Mouse (Mus musculus) heart, postnatal 10 days (tissue): Measurements from ENCODE around the gene Rapgef3. TPM values are rescaled to one million over a fixed set of nuclear protein-coding genes. Genes with fewer than 3 reads are reported as not detected.

Experiments used
- DNase-seq, 2 experiments: peaks; one replicate each; pipeline ENCODE4 v3.0.0; 2021
- intact Hi-C: fragments of 180-260 bp; cut with DNase I; formaldehyde crosslinking; loops from one replicate; pipeline ENCODE4 v1.15.1; 2025
- total RNA-seq, 2 experiments: library from RNA; stranded (reverse); gene quantifications; 2 replicates each; pipeline ENCODE4 v1.2.3; 2021

Rapgef3 gene
- total RNA-seq, 2 experiments from 2014 or later: 29.2 to 30.7 TPM

GRCm38 (mm10) chr15:97750697-97751096 lies 17.1 kb downstream of the Rapgef3 start:
- intact Hi-C loops: no loop called here
- peak; percentile 64 to 68 for DNase-seq

- DNase-seq: no peak
- intact Hi-C loops: loop anchor here (2.0 kb wide), 1 partner anchor 13 kb away; no protein-coding TSS in a partner anchor
Measured at GRCm38 (mm10) chr15:97749841-97750240, 17.9 kb downstream of the Rapgef3 start.

- DNase-seq: no peak
- intact Hi-C loops: loop anchor here (2.0 kb wide), 1 partner anchor 13 kb away; no protein-coding TSS in a partner anchor
Measured at GRCm38 (mm10) chr15:97749397-97749796, 18.4 kb downstream of the Rapgef3 start.

- DNase-seq: no peak
- intact Hi-C loops: loop anchor here (2.0 kb wide), 1 partner anchor 14 kb away; no protein-coding TSS in a partner anchor
Measured at GRCm38 (mm10) chr15:97748964-97749363, 18.8 kb downstream of the Rapgef3 start.

- intact Hi-C loops: loop anchor here (2.0 kb wide), 1 partner anchor 14 kb away; no protein-coding TSS in a partner anchor
- DNase-seq: no peak
Measured at GRCm38 (mm10) chr15:97748309-97748708, 19.5 kb downstream of the Rapgef3 start.

GRCm38 (mm10) chr15:97747486-97747885 lies 20.3 kb downstream of the Rapgef3 start:
- no peak for DNase-seq
- intact Hi-C loops: no loop called here

- no peak for DNase-seq
- intact Hi-C loops: no loop called here
Measured at GRCm38 (mm10) chr15:97746748-97747147, 21.0 kb downstream of the Rapgef3 start.

GRCm38 (mm10) chr15:97746278-97746677 lies 21.5 kb downstream of the Rapgef3 start:
- intact Hi-C loops: no loop called here

GRCm38 (mm10) chr15:97745331-97745730 lies 22.4 kb downstream of the Rapgef3 start:
- intact Hi-C loops: no loop called here

More at GRCm38 (mm10) chr15:97746278-97746677, 21.5 kb downstream of the Rapgef3 start:
- DNase-seq: no peak

GRCm38 (mm10) chr15:97744930-97745329 lies 22.8 kb downstream of the Rapgef3 start:
- DNase-seq: peak in 1 of 2 experiments; percentile 58

More at GRCm38 (mm10) chr15:97745331-97745730, 22.4 kb downstream of the Rapgef3 start:
- DNase-seq: peak; percentile 87 to 88

GRCm38 (mm10) chr15:97743961-97744525 lies 23.7 kb downstream of the Rapgef3 start:
- intact Hi-C loops: loop anchor here (2.0 kb wide), 1 partner anchor 15 kb away; no protein-coding TSS in a partner anchor
- DNase-seq: no peak

More at GRCm38 (mm10) chr15:97744930-97745329, 22.8 kb downstream of the Rapgef3 start:
- intact Hi-C loops: no loop called here

- no peak for DNase-seq
- intact Hi-C loops: loop anchor here (2.0 kb wide), 1 partner anchor 14 kb away; no protein-coding TSS in a partner anchor
Measured at GRCm38 (mm10) chr15:97743210-97743609, 24.6 kb downstream of the Rapgef3 start.

- no peak for DNase-seq
Measured at GRCm38 (mm10) chr15:97742600-97742999, 25.2 kb downstream of the Rapgef3 start.

GRCm38 (mm10) chr15:97742074-97742473 lies 25.7 kb downstream of the Rapgef3 start:
- no peak for DNase-seq
- intact Hi-C loops: loop anchor here (2.0 kb wide), 1 partner anchor 13 kb away; no protein-coding TSS in a partner anchor

More at GRCm38 (mm10) chr15:97742600-97742999, 25.2 kb downstream of the Rapgef3 start:
- intact Hi-C loops: loop anchor here (2.0 kb wide), 1 partner anchor 14 kb away; no protein-coding TSS in a partner anchor

- intact Hi-C loops: loop anchor here (2.0 kb wide), 1 partner anchor 13 kb away; no protein-coding TSS in a partner anchor
- no peak for DNase-seq
Measured at GRCm38 (mm10) chr15:97741662-97742061, 26.1 kb downstream of the Rapgef3 start.

GRCm38 (mm10) chr15:97740283-97740732 lies 27.5 kb downstream of the Rapgef3 start:
- no peak for DNase-seq
- intact Hi-C loops: no loop called here

GRCm38 (mm10) chr15:97738923-97739322 lies 28.8 kb downstream of the Rapgef3 start:
- DNase-seq: no peak
- intact Hi-C loops: no loop called here

- intact Hi-C loops: no loop called here
- no peak for DNase-seq
Measured at GRCm38 (mm10) chr15:97731988-97732387, 35.8 kb downstream of the Rapgef3 start.

- intact Hi-C loops: no loop called here
Measured at GRCm38 (mm10) chr15:97731111-97731510, 36.7 kb downstream of the Rapgef3 start, which contains the start of gene Endou. TSS of gene Endou (minus strand) at chr15:97731339.

GRCm38 (mm10) chr15:97730365-97730764 lies 37.4 kb downstream of the Rapgef3 start:
- DNase-seq: no peak
- intact Hi-C loops: no loop called here

More at GRCm38 (mm10) chr15:97731111-97731510, 36.7 kb downstream of the Rapgef3 start, which contains the start of gene Endou:
- DNase-seq: no peak

- intact Hi-C loops: loop anchor here (2.0 kb wide), 1 partner anchor 14 kb away; no protein-coding TSS in a partner anchor
- no peak for DNase-seq
Measured at GRCm38 (mm10) chr15:97728804-97729203, 39.0 kb downstream of the Rapgef3 start.
